Mouse (Mus musculus): ENCODE measurements around the gene Ipmk. TPM values are rescaled to one million over a fixed set of nuclear protein-coding genes. Genes with fewer than 3 reads are reported as not detected.
"Not testable (repeated sequence)": the region's sequence is repeated elsewhere in the genome, so short reads cannot be mapped to it uniquely, and the experiment has no call there.

The Ipmk gene
- polyA plus RNA-seq, 1 experiment from 2014 or later, result 8.7 TPM

GRCm38 (mm10) chr10:71428246-71428864, 80.8 kb downstream of the Ipmk start:
- Histone ChIP-seq H3K4me1 (ENCODE audit: control insufficient read depth in 2 of 2, insufficient read depth in 2 of 2, low read length in 2 of 2) (no peaks in the 10 kb centered on the region), H3K4me2 (ENCODE audit: low read length) (no peak overlapping the region), H3K27me3 (ENCODE audit: control insufficient read depth, insufficient read depth, low read length) (no peaks in the 10 kb centered on the region), H3K9me3 (ENCODE audit: control insufficient read depth, low read length) (no peaks in the 10 kb centered on the region), H3K9ac (ENCODE audit: low read length) (no peak overlapping the region), H3K36me3 (ENCODE audit: control insufficient read depth, insufficient read depth, low read length) (no peaks in the 10 kb centered on the region), H3K4me3 (ENCODE audit: control insufficient read depth in 1 of 2, insufficient read depth in 1 of 2, low read depth in 1 of 2, low read length in 2 of 2) (no peak overlapping the region), H3K27ac (replicated peaks in 1 of 2; ENCODE audit: control insufficient read depth in 1 of 2, insufficient read depth in 1 of 2, low read depth in 2 of 2, low read length in 2 of 2) (no peak overlapping the region)
- 52% methylated on average over 13 of the region's 13 CpGs for WGBS
- no peak for ATAC-seq (ENCODE audit: insufficient number of reproducible peaks, insufficient read depth, low FRiP score, low read depth)

GRCm38 (mm10) chr10:71430661-71431060, 83.1 kb downstream of the Ipmk start:
- ATAC-seq (ENCODE audit: insufficient number of reproducible peaks, insufficient read depth, low FRiP score, low read depth), result no peak
- no peak overlapping the region for H3K4me3 ChIP-seq (ENCODE audit: control insufficient read depth in 1 of 2, insufficient read depth in 1 of 2, low read depth in 1 of 2, low read length in 2 of 2)
- H3K36me3 ChIP-seq (ENCODE audit: control insufficient read depth, insufficient read depth, low read length), result no peaks in the 10 kb centered on the region
- H3K9ac ChIP-seq (ENCODE audit: low read length), result no peak overlapping the region
- no peak overlapping the region for H3K27ac ChIP-seq (replicated peaks in 1 of 2; ENCODE audit: control insufficient read depth in 1 of 2, insufficient read depth in 1 of 2, low read depth in 2 of 2, low read length in 2 of 2)
- no peaks in the 10 kb centered on the region for H3K4me1 ChIP-seq (ENCODE audit: control insufficient read depth in 2 of 2, insufficient read depth in 2 of 2, low read length in 2 of 2)
- H3K4me2 ChIP-seq (ENCODE audit: low read length), result no peak overlapping the region
- no peaks in the 10 kb centered on the region for H3K27me3 ChIP-seq (ENCODE audit: control insufficient read depth, insufficient read depth, low read length)
- no peaks in the 10 kb centered on the region for H3K9me3 ChIP-seq (ENCODE audit: control insufficient read depth, low read length)
- 82% methylated on average over 6 of the region's 6 CpGs for WGBS

- no peak for ATAC-seq (ENCODE audit: insufficient number of reproducible peaks, insufficient read depth, low FRiP score, low read depth)
- no peaks in the 10 kb centered on the region for H3K27me3 ChIP-seq (ENCODE audit: control insufficient read depth, insufficient read depth, low read length)
- no peak overlapping the region for H3K4me2 ChIP-seq (ENCODE audit: low read length)
- H3K27ac ChIP-seq (replicated peaks in 1 of 2; ENCODE audit: control insufficient read depth in 1 of 2, insufficient read depth in 1 of 2, low read depth in 2 of 2, low read length in 2 of 2), result no peak overlapping the region
- H3K9me3 ChIP-seq (ENCODE audit: control insufficient read depth, low read length), result peaks cover 3% of the 10 kb centered on the region; the same call in 1 of the 2 replicates
- H3K36me3 ChIP-seq (ENCODE audit: control insufficient read depth, insufficient read depth, low read length), result no peaks in the 10 kb centered on the region
- no peak overlapping the region for H3K9ac ChIP-seq (ENCODE audit: low read length)
- no peaks in the 10 kb centered on the region for H3K4me1 ChIP-seq (ENCODE audit: control insufficient read depth in 2 of 2, insufficient read depth in 2 of 2, low read length in 2 of 2)
- no peak overlapping the region for H3K4me3 ChIP-seq (ENCODE audit: control insufficient read depth in 1 of 2, insufficient read depth in 1 of 2, low read depth in 1 of 2, low read length in 2 of 2)
These were observed 95.5 kb downstream of the Ipmk start for GRCm38 (mm10) chr10:71443086-71443485.

GRCm38 (mm10) chr10:71447661-71448060, 100.1 kb downstream of the Ipmk start:
- ATAC-seq (ENCODE audit: insufficient number of reproducible peaks, insufficient read depth, low FRiP score, low read depth), result no peak
- Histone ChIP-seq H3K4me1 (ENCODE audit: control insufficient read depth in 2 of 2, insufficient read depth in 2 of 2, low read length in 2 of 2) (no peaks in the 10 kb centered on the region), H3K9ac (ENCODE audit: low read length) (no peak overlapping the region), H3K4me2 (ENCODE audit: low read length) (no peak overlapping the region), H3K27me3 (ENCODE audit: control insufficient read depth, insufficient read depth, low read length) (no peaks in the 10 kb centered on the region), H3K27ac (replicated peaks in 1 of 2; ENCODE audit: control insufficient read depth in 1 of 2, insufficient read depth in 1 of 2, low read depth in 2 of 2, low read length in 2 of 2) (no peak overlapping the region), H3K36me3 (ENCODE audit: control insufficient read depth, insufficient read depth, low read length) (no peaks in the 10 kb centered on the region), H3K4me3 (ENCODE audit: control insufficient read depth in 1 of 2, insufficient read depth in 1 of 2, low read depth in 1 of 2, low read length in 2 of 2) (no peak overlapping the region), H3K9me3 (ENCODE audit: control insufficient read depth, low read length) (peaks cover 10% of the 10 kb centered on the region)
- WGBS, result 59% methylated on average over 8 of the region's 8 CpGs

- Histone ChIP-seq H3K4me3 (ENCODE audit: control insufficient read depth in 1 of 2, insufficient read depth in 1 of 2, low read depth in 1 of 2, low read length in 2 of 2) (no peak overlapping the region), H3K27me3 (ENCODE audit: control insufficient read depth, insufficient read depth, low read length) (no peaks in the 10 kb centered on the region), H3K9me3 (ENCODE audit: control insufficient read depth, low read length) (peaks cover 10% of the 10 kb centered on the region), H3K36me3 (ENCODE audit: control insufficient read depth, insufficient read depth, low read length) (no peaks in the 10 kb centered on the region), H3K4me2 (ENCODE audit: low read length) (no peak overlapping the region), H3K9ac (ENCODE audit: low read length) (no peak overlapping the region), H3K27ac (replicated peaks in 1 of 2; ENCODE audit: control insufficient read depth in 1 of 2, insufficient read depth in 1 of 2, low read depth in 2 of 2, low read length in 2 of 2) (no peak overlapping the region), H3K4me1 (ENCODE audit: control insufficient read depth in 2 of 2, insufficient read depth in 2 of 2, low read length in 2 of 2) (no peaks in the 10 kb centered on the region)
- 71% methylated on average over 5 of the region's 5 CpGs for WGBS
- ATAC-seq (ENCODE audit: insufficient number of reproducible peaks, insufficient read depth, low FRiP score, low read depth), result no peak
These were observed 100.7 kb downstream of the Ipmk start for GRCm38 (mm10) chr10:71448284-71448683.

- H3K4me3 ChIP-seq (ENCODE audit: control insufficient read depth in 1 of 2, insufficient read depth in 1 of 2, low read depth in 1 of 2, low read length in 2 of 2), result no peak overlapping the region
- ATAC-seq (ENCODE audit: insufficient number of reproducible peaks, insufficient read depth, low FRiP score, low read depth), result no peak
- WGBS, result 88% methylated on average over 3 of the region's 3 CpGs
These were observed 107.8 kb downstream of the Ipmk start for GRCm38 (mm10) chr10:71455355-71455754.

GRCm38 (mm10) chr10:71462371-71462770, 114.8 kb downstream of the Ipmk start:
- H3K4me3 ChIP-seq (ENCODE audit: control insufficient read depth in 1 of 2, insufficient read depth in 1 of 2, low read depth in 1 of 2, low read length in 2 of 2); H3K27me3 ChIP-seq (ENCODE audit: control insufficient read depth, insufficient read depth, low read length); H3K9ac ChIP-seq (ENCODE audit: low read length); ATAC-seq (ENCODE audit: insufficient number of reproducible peaks, insufficient read depth, low FRiP score, low read depth); H3K9me3 ChIP-seq (ENCODE audit: control insufficient read depth, low read length); H3K4me1 ChIP-seq (ENCODE audit: control insufficient read depth in 2 of 2, insufficient read depth in 2 of 2, low read length in 2 of 2); H3K27ac ChIP-seq (replicated peaks in 1 of 2; ENCODE audit: control insufficient read depth in 1 of 2, insufficient read depth in 1 of 2, low read depth in 2 of 2, low read length in 2 of 2); H3K4me2 ChIP-seq (ENCODE audit: low read length); H3K36me3 ChIP-seq (ENCODE audit: control insufficient read depth, insufficient read depth, low read length): not testable (repeated sequence)
- 91% methylated on average over 13 of the region's 13 CpGs for WGBS

More at GRCm38 (mm10) chr10:71455355-71455754, 107.8 kb downstream of the Ipmk start:
- Histone ChIP-seq H3K9me3 (ENCODE audit: control insufficient read depth, low read length) (no peaks in the 10 kb centered on the region), H3K27me3 (ENCODE audit: control insufficient read depth, insufficient read depth, low read length) (no peaks in the 10 kb centered on the region), H3K4me2 (ENCODE audit: low read length) (no peak overlapping the region), H3K36me3 (ENCODE audit: control insufficient read depth, insufficient read depth, low read length) (no peaks in the 10 kb centered on the region), H3K27ac (replicated peaks in 1 of 2; ENCODE audit: control insufficient read depth in 1 of 2, insufficient read depth in 1 of 2, low read depth in 2 of 2, low read length in 2 of 2) (no peak overlapping the region), H3K9ac (ENCODE audit: low read length) (no peak overlapping the region), H3K4me1 (ENCODE audit: control insufficient read depth in 2 of 2, insufficient read depth in 2 of 2, low read length in 2 of 2) (no peaks in the 10 kb centered on the region)

GRCm38 (mm10) chr10:71464417-71464816, 116.9 kb downstream of the Ipmk start:
- Histone ChIP-seq H3K36me3 (ENCODE audit: control insufficient read depth, insufficient read depth, low read length) (no peaks in the 10 kb centered on the region), H3K27me3 (ENCODE audit: control insufficient read depth, insufficient read depth, low read length) (no peaks in the 10 kb centered on the region), H3K4me2 (ENCODE audit: low read length) (no peak overlapping the region), H3K9ac (ENCODE audit: low read length) (no peak overlapping the region), H3K9me3 (ENCODE audit: control insufficient read depth, low read length) (no peaks in the 10 kb centered on the region), H3K27ac (replicated peaks in 1 of 2; ENCODE audit: control insufficient read depth in 1 of 2, insufficient read depth in 1 of 2, low read depth in 2 of 2, low read length in 2 of 2) (no peak overlapping the region), H3K4me1 (ENCODE audit: control insufficient read depth in 2 of 2, insufficient read depth in 2 of 2, low read length in 2 of 2) (no peaks in the 10 kb centered on the region), H3K4me3 (ENCODE audit: control insufficient read depth in 1 of 2, insufficient read depth in 1 of 2, low read depth in 1 of 2, low read length in 2 of 2) (no peak overlapping the region)
- 91% methylated on average over 6 of the region's 6 CpGs for WGBS
- ATAC-seq (ENCODE audit: insufficient number of reproducible peaks, insufficient read depth, low FRiP score, low read depth), result no peak

All from heart, embryonic 14.5 days (tissue).